Mouse (Mus musculus): Measurements from ENCODE around the gene Rtn3. TPM values are rescaled to one million over a fixed set of nuclear protein-coding genes. Genes with fewer than 3 reads are reported as not detected.

The Rtn3 gene
- total and polyA plus RNA-seq, 2 experiments from 2014 or later = 70.4 to 99.7 TPM

GRCm38 (mm10) chr19:7386042-7386441 is 97.0 kb downstream of the Rtn3 start:
- 70% methylated on average over 2 of the region's 2 CpGs for WGBS
- DNase-seq (ENCODE audit: low spot score) = no peak
- H3K4me1 ChIP-seq (ENCODE audit: control insufficient read depth, insufficient read depth) = peaks cover 14% of the 10 kb centered on the region
- no peak overlapping the region for H3K4me3 ChIP-seq (ENCODE audit: low read depth, low read length)
- ATAC-seq (ENCODE audit: insufficient read depth, low read depth) = no peak
- TF ChIP-seq CTCF (IDR thresholded peaks at IDR 0.05; ENCODE audit: low read depth) (no peak), EP300 (IDR thresholded peaks at IDR 0.05; ENCODE audit: low read depth) (no peak)
- no peaks in the 10 kb centered on the region for H3K36me3 ChIP-seq (replicated peaks; ENCODE audit: control insufficient read depth, insufficient read depth, low read length)
- H3K27ac ChIP-seq (ENCODE audit: low read depth) = no peak overlapping the region
- peaks cover 14% of the 10 kb centered on the region for H3K9me3 ChIP-seq (replicated peaks; ENCODE audit: control insufficient read depth, low read length)
- H3K4me2 ChIP-seq (ENCODE audit: low read depth, low read length) = no peak overlapping the region
- no peak overlapping the region for H3K9ac ChIP-seq (replicated peaks; ENCODE audit: low read depth, low read length)
- no peaks in the 10 kb centered on the region for H3K27me3 ChIP-seq (ENCODE audit: control insufficient read depth, insufficient read depth, low read length)

- ATAC-seq (ENCODE audit: insufficient read depth, low read depth) (peak; percentile 99), DNase-seq (ENCODE audit: low spot score) (peak; percentile 91)
- WGBS = under 1% methylated on average over 49 of the region's 52 CpGs
- Histone ChIP-seq H3K4me3 (ENCODE audit: low read depth, low read length) (peak within 1 kb of the TSS; percentile 87), H3K4me1 (ENCODE audit: control insufficient read depth, insufficient read depth) (peaks cover 14% of the 10 kb centered on the region), H3K36me3 (replicated peaks; ENCODE audit: control insufficient read depth, insufficient read depth, low read length) (no peaks in the 10 kb centered on the region), H3K9ac (replicated peaks; ENCODE audit: low read depth, low read length) (peak within 1 kb of the TSS; percentile 94), H3K9me3 (replicated peaks; ENCODE audit: control insufficient read depth, low read length) (peaks cover 8% of the 10 kb centered on the region; the same call in 1 of the 2 replicates), H3K27ac (ENCODE audit: low read depth) (peak within 1 kb of the TSS; percentile 87), H3K4me2 (ENCODE audit: low read depth, low read length) (peak within 1 kb of the TSS; percentile 79), H3K27me3 (ENCODE audit: control insufficient read depth, insufficient read depth, low read length) (no peaks in the 10 kb centered on the region)
- TF ChIP-seq CTCF (IDR thresholded peaks at IDR 0.05; ENCODE audit: low read depth) (no peak), EP300 (IDR thresholded peaks at IDR 0.05; ENCODE audit: low read depth) (no peak)
Observed at GRCm38 (mm10) chr19:7382903-7383865, 99.9 kb downstream of the Rtn3 start, which contains the start of gene Spindoc. Gene Spindoc (minus strand): TSS chr19:7382994.

GRCm38 (mm10) chr19:7382248-7382902 is 100.7 kb downstream of the Rtn3 start:
- Histone ChIP-seq H3K4me1 (ENCODE audit: control insufficient read depth, insufficient read depth) (peaks cover 14% of the 10 kb centered on the region), H3K4me2 (ENCODE audit: low read depth, low read length) (peak overlapping the region; percentile 79), H3K36me3 (replicated peaks; ENCODE audit: control insufficient read depth, insufficient read depth, low read length) (no peaks in the 10 kb centered on the region), H3K27me3 (ENCODE audit: control insufficient read depth, insufficient read depth, low read length) (no peaks in the 10 kb centered on the region), H3K9me3 (replicated peaks; ENCODE audit: control insufficient read depth, low read length) (peaks cover 8% of the 10 kb centered on the region; the same call in 1 of the 2 replicates), H3K27ac (ENCODE audit: low read depth) (peak overlapping the region; percentile 87), H3K9ac (replicated peaks; ENCODE audit: low read depth, low read length) (peak overlapping the region; percentile 94), H3K4me3 (ENCODE audit: low read depth, low read length) (peak overlapping the region; percentile 87)
- WGBS = under 1% methylated on average over 41 of the region's 60 CpGs
- ATAC-seq (ENCODE audit: insufficient read depth, low read depth) (peak; percentile 65), DNase-seq (ENCODE audit: low spot score) (peak; percentile 48)
- TF ChIP-seq EP300 (IDR thresholded peaks at IDR 0.05; ENCODE audit: low read depth) (no peak), CTCF (IDR thresholded peaks at IDR 0.05; ENCODE audit: low read depth) (no peak)

- TF ChIP-seq CTCF (IDR thresholded peaks at IDR 0.05; ENCODE audit: low read depth) (no peak), EP300 (IDR thresholded peaks at IDR 0.05; ENCODE audit: low read depth) (no peak)
- H3K4me2 ChIP-seq (ENCODE audit: low read depth, low read length) = peak overlapping the region; percentile 79
- H3K4me3 ChIP-seq (ENCODE audit: low read depth, low read length) = peak overlapping the region; percentile 87
- DNase-seq (ENCODE audit: low spot score) (no peak), ATAC-seq (ENCODE audit: insufficient read depth, low read depth) (no peak)
- peak overlapping the region; percentile 94 for H3K9ac ChIP-seq (replicated peaks; ENCODE audit: low read depth, low read length)
- no peaks in the 10 kb centered on the region for H3K36me3 ChIP-seq (replicated peaks; ENCODE audit: control insufficient read depth, insufficient read depth, low read length)
- H3K9me3 ChIP-seq (replicated peaks; ENCODE audit: control insufficient read depth, low read length) = peaks cover 8% of the 10 kb centered on the region; the same call in 1 of the 2 replicates
- H3K4me1 ChIP-seq (ENCODE audit: control insufficient read depth, insufficient read depth) = peaks cover 14% of the 10 kb centered on the region
- peak overlapping the region; percentile 87 for H3K27ac ChIP-seq (ENCODE audit: low read depth)
- no peaks in the 10 kb centered on the region for H3K27me3 ChIP-seq (ENCODE audit: control insufficient read depth, insufficient read depth, low read length)
- 2% methylated on average over 8 of the region's 8 CpGs for WGBS
Observed at GRCm38 (mm10) chr19:7381906-7382247, 101.2 kb downstream of the Rtn3 start.

GRCm38 (mm10) chr19:7377639-7378038 is 105.4 kb downstream of the Rtn3 start:
- Histone ChIP-seq H3K9ac (replicated peaks; ENCODE audit: low read depth, low read length) (no peak overlapping the region), H3K27ac (ENCODE audit: low read depth) (no peak overlapping the region), H3K27me3 (ENCODE audit: control insufficient read depth, insufficient read depth, low read length) (no peaks in the 10 kb centered on the region), H3K4me2 (ENCODE audit: low read depth, low read length) (no peak overlapping the region), H3K4me3 (ENCODE audit: low read depth, low read length) (no peak overlapping the region), H3K36me3 (replicated peaks; ENCODE audit: control insufficient read depth, insufficient read depth, low read length) (peaks cover 29% of the 10 kb centered on the region), H3K4me1 (ENCODE audit: control insufficient read depth, insufficient read depth) (0 out of 2 replicates have a peak, but pooled peaks cover 11% of the 10 kb centered on the region), H3K9me3 (replicated peaks; ENCODE audit: control insufficient read depth, low read length) (no peaks in the 10 kb centered on the region)
- ATAC-seq (ENCODE audit: insufficient read depth, low read depth) (no peak), DNase-seq (ENCODE audit: low spot score) (no peak)
- WGBS = 60% methylated on average over 2 of the region's 2 CpGs
- no peak for TF ChIP-seq CTCF (IDR thresholded peaks at IDR 0.05; ENCODE audit: low read depth)
- TF ChIP-seq EP300 (IDR thresholded peaks at IDR 0.05; ENCODE audit: low read depth) = no peak

Small RNA genes within 50 kb of the gene (microRNA-seq; reads per million reads assigned to microRNA genes)
- 0.71 reads per million for gene Mir6991

Other genes with a start within 250 kb of the Rtn3 start
- gene Naa40, start 242.1 kb downstream of the Rtn3 start, total RNA-seq (2014; rRNA removed; ENCODE audit: low replicate concordance) = 30.2 and 44.0 TPM in 2 replicates
- 27.8 and 30.4 TPM in 2 replicates for gene Naa40, start 242.1 kb downstream of the Rtn3 start, polyA plus RNA-seq (2015; fragmentation: Nextera tagmentation; extraction: Ambion mirVana)
- 18.5 and 40.0 TPM in 2 replicates for gene Rcor2, start 216.0 kb downstream of the Rtn3 start, total RNA-seq (2014; rRNA removed; ENCODE audit: low replicate concordance)
- gene Rcor2, start 216.0 kb downstream of the Rtn3 start, polyA plus RNA-seq (2015; fragmentation: Nextera tagmentation; extraction: Ambion mirVana) = 8.5 and 9.7 TPM in 2 replicates
- 33.6 and 35.2 TPM in 2 replicates for gene Mark2, start 141.4 kb downstream of the Rtn3 start, total RNA-seq (2014; rRNA removed; ENCODE audit: low replicate concordance)
- gene Mark2, start 141.4 kb downstream of the Rtn3 start, polyA plus RNA-seq (2015; fragmentation: Nextera tagmentation; extraction: Ambion mirVana) = 17.8 and 19.3 TPM in 2 replicates
- 22.0 and 38.7 TPM in 2 replicates for gene Spindoc, start 100.3 kb downstream of the Rtn3 start, total RNA-seq (2014; rRNA removed; ENCODE audit: low replicate concordance)
- 11.7 and 13.7 TPM in 2 replicates for gene Spindoc, start 100.3 kb downstream of the Rtn3 start, polyA plus RNA-seq (2015; fragmentation: Nextera tagmentation; extraction: Ambion mirVana)
- 29.6 and 44.0 TPM in 2 replicates for gene 2700081O15Rik, start 65.7 kb downstream of the Rtn3 start, total RNA-seq (2014; rRNA removed; ENCODE audit: low replicate concordance)
- gene 2700081O15Rik, start 65.7 kb downstream of the Rtn3 start, polyA plus RNA-seq (2015; fragmentation: Nextera tagmentation; extraction: Ambion mirVana) = 2.1 and 2.3 TPM in 2 replicates
- 15.2 and 17.1 TPM in 2 replicates for gene Atl3, start 10.8 kb upstream of the Rtn3 start, total RNA-seq (2014; rRNA removed; ENCODE audit: low replicate concordance)
- gene Atl3, start 10.8 kb upstream of the Rtn3 start, polyA plus RNA-seq (2015; fragmentation: Nextera tagmentation; extraction: Ambion mirVana) = 5.4 and 6.3 TPM in 2 replicates
- 41.6 and 45.6 TPM in 2 replicates for gene Pla2g16, start 74.2 kb upstream of the Rtn3 start, total RNA-seq (2014; rRNA removed; ENCODE audit: low replicate concordance)
- 69.2 and 74.1 TPM in 2 replicates for gene Pla2g16, start 74.2 kb upstream of the Rtn3 start, polyA plus RNA-seq (2015; fragmentation: Nextera tagmentation; extraction: Ambion mirVana)
- gene Lgals12, start 123.9 kb upstream of the Rtn3 start, total RNA-seq (2014; rRNA removed; ENCODE audit: low replicate concordance) = not detected in 2 replicates
- 0.04 and 0.05 TPM in 2 replicates for gene Lgals12, start 123.9 kb upstream of the Rtn3 start, polyA plus RNA-seq (2015; fragmentation: Nextera tagmentation; extraction: Ambion mirVana)
- gene Hrasls5, start 129.3 kb upstream of the Rtn3 start, total RNA-seq (2014; rRNA removed; ENCODE audit: low replicate concordance) = not detected in 2 replicates
- not detected in 2 replicates for gene Hrasls5, start 129.3 kb upstream of the Rtn3 start, polyA plus RNA-seq (2015; fragmentation: Nextera tagmentation; extraction: Ambion mirVana)
- gene Slc22a19, start 228.0 kb upstream of the Rtn3 start, total RNA-seq (2014; rRNA removed; ENCODE audit: low replicate concordance) = not detected in 2 replicates
- gene Slc22a19, start 228.0 kb upstream of the Rtn3 start, polyA plus RNA-seq (2015; fragmentation: Nextera tagmentation; extraction: Ambion mirVana) = not detected in 2 replicates